Mouse (Mus musculus) embryonic facial prominence, embryonic 14.5 days (tissue): ENCODE measurements around the gene Slc25a41. TPM values are rescaled to one million over a fixed set of nuclear protein-coding genes. Genes with fewer than 3 reads are reported as not detected.

Experiments
- ATAC-seq: fragments of 200-750 bp; cut with Nextera tagmentation; 2 replicates; pipeline ENCODE4 v1.8.0; 2017; ENCODE audit warnings: low read depth, moderate number of reproducible peaks, moderate TSS enrichment
- DNase-seq: peaks from one replicate; pipeline ENCODE4 v3.0.0-alpha.2; 2015; ENCODE audit warnings: low spot score
- H3K27ac ChIP-seq: fragments of 300-500 bp; sonication (generic); replicated peaks from 2 replicates; pipeline ENCODE4 v1.5.1; 2014; ENCODE audit warnings: low read depth, mild to moderate bottlenecking, low read length, moderate library complexity
- H3K27me3 ChIP-seq: fragments of 300-500 bp; sonication (generic); replicated peaks from 2 replicates; pipeline ENCODE4 v1.6.1; 2014; ENCODE audit warnings: low read length; ENCODE audit not compliant: control insufficient read depth, insufficient read depth
- H3K36me3 ChIP-seq: fragments of 300-500 bp; sonication (generic); 2 replicates; pipeline ENCODE4 v1.6.1; 2014; ENCODE audit warnings: low read length, mixed read lengths; ENCODE audit not compliant: control insufficient read depth, insufficient read depth
- H3K4me1 ChIP-seq: fragments of 300-500 bp; sonication (generic); 2 replicates; pipeline ENCODE4 v1.6.1; 2014; ENCODE audit warnings: antibody characterized with exemption, low read length; ENCODE audit not compliant: control insufficient read depth, insufficient read depth
- H3K4me2 ChIP-seq: fragments of 300-500 bp; sonication (generic); 2 replicates; pipeline ENCODE4 v1.6.1; 2014; ENCODE audit warnings: low read depth, mild to moderate bottlenecking, low read length, moderate library complexity, mixed read lengths
- H3K4me3 ChIP-seq: fragments of 300-500 bp; sonication (generic); 2 replicates; pipeline ENCODE4 v1.5.1; 2014; ENCODE audit warnings: low read depth, mild to moderate bottlenecking, low read length
- H3K9ac ChIP-seq: fragments of 300-500 bp; sonication (generic); 2 replicates; pipeline ENCODE4 v1.6.1; 2014; ENCODE audit warnings: low read depth, mild to moderate bottlenecking, low read length, moderate library complexity, mixed read lengths
- H3K9me3 ChIP-seq: fragments of 300-500 bp; sonication (generic); 2 replicates; pipeline ENCODE4 v1.6.1; 2016; ENCODE audit warnings: low read length; ENCODE audit not compliant: control insufficient read depth
- WGBS: fragments of 180-500 bp; shearing (Covaris S2); extraction: QIAGEN DNeasy Blood & Tissue Kit; methylation state at CpG from one replicate; pipeline ENCODE4 v1.1.7; 2014; 5-methylcytosine and 5-hydroxymethylcytosine counted together
- polyA plus RNA-seq: library from polyadenylated mRNA; unstranded; fragments of >200 nt; fragmentation: Nextera tagmentation; extraction: Ambion mirVana; gene quantifications from 2 replicates; pipeline ENCODE4 v1.2.1, GENCODE M21; 2014

Slc25a41 gene
- polyA plus RNA-seq, 1 experiment from 2014 or later = not detected

- no peaks in the 10 kb centered on the region for H3K36me3 ChIP-seq
- H3K9me3 ChIP-seq = no peaks in the 10 kb centered on the region
- H3K9ac ChIP-seq = no peak overlapping the region
- no peaks in the 10 kb centered on the region for H3K4me1 ChIP-seq
- no peak overlapping the region for H3K4me2 ChIP-seq
- no peak overlapping the region for H3K27ac ChIP-seq
- ATAC-seq (no peak), DNase-seq (no peak)
- WGBS = 67% methylated on average over 9 of the region's 9 CpGs
- H3K4me3 ChIP-seq = no peak overlapping the region
- H3K27me3 ChIP-seq = no peaks in the 10 kb centered on the region
Observed at GRCm38 (mm10) chr17:56984886-56985285, 56.6 kb downstream of the Slc25a41 start.

Other genes with a start within 250 kb of the Slc25a41 start
- 3.5 and 5.3 TPM in 2 replicates for gene Rfx2, start 210.6 kb downstream of the Slc25a41 start, polyA plus RNA-seq
- not detected in 2 replicates for gene Acsbg2, start 167.2 kb downstream of the Slc25a41 start, polyA plus RNA-seq
- 0.14 and 0.26 TPM in 2 replicates for gene 1700061G19Rik, start 166.2 kb downstream of the Slc25a41 start, polyA plus RNA-seq
- 24.7 and 32.7 TPM in 2 replicates for gene Mllt1, start 106.2 kb downstream of the Slc25a41 start, polyA plus RNA-seq
- gene Acer1, start 59.5 kb downstream of the Slc25a41 start, polyA plus RNA-seq = 1.3 and 2.4 TPM in 2 replicates
- gene Clpp, start 51.3 kb downstream of the Slc25a41 start, polyA plus RNA-seq = 140 and 142 TPM in 2 replicates
- 35.7 and 39.8 TPM in 2 replicates for gene Alkbh7, start 44.3 kb downstream of the Slc25a41 start, polyA plus RNA-seq
- gene Pspn, start 41.6 kb downstream of the Slc25a41 start, polyA plus RNA-seq = 0.84 TPM in 1 of 2 replicates, not detected in the other
- 55.4 and 55.5 TPM in 2 replicates for gene Gtf2f1, start 30.4 kb downstream of the Slc25a41 start, polyA plus RNA-seq
- 0.19 and 0.41 TPM in 2 replicates for gene Gm17949, start 30.2 kb downstream of the Slc25a41 start, polyA plus RNA-seq
- 43.5 and 44.9 TPM in 2 replicates for gene Khsrp, start 10.1 kb downstream of the Slc25a41 start, polyA plus RNA-seq
- 5.5 and 8.1 TPM in 2 replicates for gene Crb3, start 17.5 kb upstream of the Slc25a41 start, polyA plus RNA-seq
- gene Slc25a23, start 18.2 kb upstream of the Slc25a41 start, polyA plus RNA-seq = 6.9 and 7.8 TPM in 2 replicates
- gene Dennd1c, start 36.9 kb upstream of the Slc25a41 start, polyA plus RNA-seq = 1.6 and 2.1 TPM in 2 replicates
- 22.9 and 28.7 TPM in 2 replicates for gene Tubb4a, start 46.1 kb upstream of the Slc25a41 start, polyA plus RNA-seq
- 4.1 and 5.0 TPM in 2 replicates for gene Tnfsf9, start 63.7 kb upstream of the Slc25a41 start, polyA plus RNA-seq
- not detected in 2 replicates for gene Cd70, start 108.1 kb upstream of the Slc25a41 start, polyA plus RNA-seq
- gene Tnfsf14, start 152.5 kb upstream of the Slc25a41 start, polyA plus RNA-seq = 0.08 TPM in 1 of 2 replicates, not detected in the other
- gene C3, start 186.5 kb upstream of the Slc25a41 start, polyA plus RNA-seq = 2.0 and 4.6 TPM in 2 replicates
- gene Gpr108, start 206.8 kb upstream of the Slc25a41 start, polyA plus RNA-seq = 36.9 and 37.1 TPM in 2 replicates
- 32.3 and 36.0 TPM in 2 replicates for gene Trip10, start 207.8 kb upstream of the Slc25a41 start, polyA plus RNA-seq
- gene Vav1, start 237.4 kb upstream of the Slc25a41 start, polyA plus RNA-seq = 4.0 and 4.8 TPM in 2 replicates